Comparison of ENCODE assay signal across 1 mouse cellular context in genomic region chr11:93995720-93996305, GRCm38 (mm10).
TF ChIP-seq lines count a peak whose summit lies in the region.

Gene Spag9 (plus strand): TSS chr11:93996091.

TF ChIP-seq in CH12.LX, 34 proteins besides CTCF, POLR2A, EP300 and RAD21 (continued from another document):
- TF ChIP-seq MAFK (IDR thresholded peaks at IDR 0.05; ENCODE audit: insufficient replicate concordance, low read length) (no peak), TCF12 (IDR thresholded peaks at IDR 0.05; ENCODE audit: low read depth, low read length) (peak; percentile 79), UBTF (IDR thresholded peaks at IDR 0.05; ENCODE audit: low read depth, low read length) (no peak), RCOR1 (conservative IDR thresholded peaks at IDR 0.05; ENCODE audit: low read depth, low read length) (no peak), USF2 (conservative IDR thresholded peaks at IDR 0.05; ENCODE audit: low read depth, low read length) (no peak), MXI1 (IDR thresholded peaks at IDR 0.05; ENCODE audit: low read depth, low read length) (peak; percentile 77), PAX5 (IDR thresholded peaks at IDR 0.05; ENCODE audit: low read length) (no peak), MAX (IDR thresholded peaks at IDR 0.05; ENCODE audit: low read length) (peak; percentile 35; the same call in 1 of the 2 replicates), ELF1 (IDR thresholded peaks at IDR 0.05; ENCODE audit: low read depth, low read length) (peak; percentile 89), POLR2AphosphoS2 (IDR thresholded peaks at IDR 0.05; ENCODE audit: low read depth, low read length) (peak; percentile 49; the same call in 1 of the 2 replicates), MEF2A (IDR thresholded peaks at IDR 0.05; ENCODE audit: borderline replicate concordance, low read depth, low read length) (no peak; the same call in 1 of the 2 replicates)
